Mouse (Mus musculus): ENCODE measurements at regions not wholly inside any gene's neighbourhood (a gene's known extent, or its start where the extent isn't known, plus 50 kb on each side); places are given as distances from the start of the nearest gene placed in this dataset.

GRCm38 (mm10) chr1:35402995-35403394 is 553.2 kb downstream of the Plekhb2 start:
- H3K36me3 ChIP-seq (ENCODE audit: control insufficient read depth, insufficient read depth, low read length) = no peaks in the 10 kb centered on the region
- no peak overlapping the region for H3K4me2 ChIP-seq (replicated peaks; ENCODE audit: low read depth, low read length)
- H3K27me3 ChIP-seq (ENCODE audit: control insufficient read depth, insufficient read depth, low read length) = no peaks in the 10 kb centered on the region
- ATAC-seq (ENCODE audit: low FRiP score, low TSS enrichment) = no peak
- WGBS = 86% methylated on average over 4 of the region's 4 CpGs
- H3K4me3 ChIP-seq (ENCODE audit: low read length) = no peak overlapping the region
- H3K9ac ChIP-seq (ENCODE audit: low read depth, low read length) = no peak overlapping the region
- no peaks in the 10 kb centered on the region for H3K4me1 ChIP-seq (ENCODE audit: control insufficient read depth, insufficient read depth, low read length)
- no peak overlapping the region for H3K27ac ChIP-seq (ENCODE audit: low read depth, low read length)
- H3K9me3 ChIP-seq (ENCODE audit: control insufficient read depth, low read length) = no peaks in the 10 kb centered on the region

- Histone ChIP-seq H3K27me3 (ENCODE audit: control insufficient read depth, insufficient read depth, low read length) (no peaks in the 10 kb centered on the region), H3K4me3 (ENCODE audit: low read length) (no peak overlapping the region), H3K4me1 (ENCODE audit: control insufficient read depth, insufficient read depth, low read length) (no peaks in the 10 kb centered on the region), H3K36me3 (ENCODE audit: control insufficient read depth, insufficient read depth, low read length) (no peaks in the 10 kb centered on the region), H3K4me2 (replicated peaks; ENCODE audit: low read depth, low read length) (no peak overlapping the region), H3K9ac (ENCODE audit: low read depth, low read length) (no peak overlapping the region), H3K9me3 (ENCODE audit: control insufficient read depth, low read length) (no peaks in the 10 kb centered on the region), H3K27ac (ENCODE audit: low read depth, low read length) (no peak overlapping the region)
- 76% methylated on average over 6 of the region's 6 CpGs for whole genome bisulfite sequencing
- no peak for ATAC-seq (ENCODE audit: low FRiP score, low TSS enrichment)
Observed at GRCm38 (mm10) chr1:35405418-35405817, 555.6 kb downstream of the Plekhb2 start.

GRCm38 (mm10) chr1:35415646-35416045 is 565.9 kb downstream of the Plekhb2 start:
- H3K36me3 ChIP-seq (ENCODE audit: control insufficient read depth, insufficient read depth, low read length) = no peaks in the 10 kb centered on the region
- H3K4me2 ChIP-seq (replicated peaks; ENCODE audit: low read depth, low read length) = no peak overlapping the region
- ATAC-seq (ENCODE audit: low FRiP score, low TSS enrichment) = no peak
- no peaks in the 10 kb centered on the region for H3K4me1 ChIP-seq (ENCODE audit: control insufficient read depth, insufficient read depth, low read length)
- H3K4me3 ChIP-seq (ENCODE audit: low read length) = no peak overlapping the region
- H3K9me3 ChIP-seq (ENCODE audit: control insufficient read depth, low read length) = no peaks in the 10 kb centered on the region
- no peak overlapping the region for H3K9ac ChIP-seq (ENCODE audit: low read depth, low read length)
- H3K27ac ChIP-seq (ENCODE audit: low read depth, low read length) = no peak overlapping the region
- WGBS = 56% methylated on average over 1 of the region's 1 CpGs
- no peaks in the 10 kb centered on the region for H3K27me3 ChIP-seq (ENCODE audit: control insufficient read depth, insufficient read depth, low read length)

GRCm38 (mm10) chr1:35428126-35428840 is 578.5 kb downstream of the Plekhb2 start:
- no peak overlapping the region for H3K27ac ChIP-seq (ENCODE audit: low read depth, low read length)
- no peaks in the 10 kb centered on the region for H3K4me1 ChIP-seq (ENCODE audit: control insufficient read depth, insufficient read depth, low read length)
- H3K4me2 ChIP-seq (replicated peaks; ENCODE audit: low read depth, low read length) = no peak overlapping the region
- no peak overlapping the region for H3K4me3 ChIP-seq (ENCODE audit: low read length)
- no peak for ATAC-seq (ENCODE audit: low FRiP score, low TSS enrichment)
- H3K9ac ChIP-seq (ENCODE audit: low read depth, low read length) = no peak overlapping the region
- no peaks in the 10 kb centered on the region for H3K36me3 ChIP-seq (ENCODE audit: control insufficient read depth, insufficient read depth, low read length)
- no peaks in the 10 kb centered on the region for H3K9me3 ChIP-seq (ENCODE audit: control insufficient read depth, low read length)
- 82% methylated on average over 8 of the region's 8 CpGs for WGBS
- H3K27me3 ChIP-seq (ENCODE audit: control insufficient read depth, insufficient read depth, low read length) = no peaks in the 10 kb centered on the region

GRCm38 (mm10) chr1:35429471-35429870 is 579.7 kb downstream of the Plekhb2 start:
- ATAC-seq (ENCODE audit: low FRiP score, low TSS enrichment) = no peak
- H3K36me3 ChIP-seq (ENCODE audit: control insufficient read depth, insufficient read depth, low read length) = no peaks in the 10 kb centered on the region
- WGBS = 68% methylated on average over 1 of the region's 1 CpGs

GRCm38 (mm10) chr1:35435721-35436120 is 585.9 kb downstream of the Plekhb2 start:
- H3K4me1 ChIP-seq (ENCODE audit: control insufficient read depth, insufficient read depth, low read length) = no peaks in the 10 kb centered on the region
- no peak overlapping the region for H3K4me2 ChIP-seq (replicated peaks; ENCODE audit: low read depth, low read length)
- no peaks in the 10 kb centered on the region for H3K9me3 ChIP-seq (ENCODE audit: control insufficient read depth, low read length)
- 84% methylated on average over 3 of the region's 3 CpGs for WGBS
- H3K9ac ChIP-seq (ENCODE audit: low read depth, low read length) = no peak overlapping the region
- H3K27me3 ChIP-seq (ENCODE audit: control insufficient read depth, insufficient read depth, low read length) = no peaks in the 10 kb centered on the region
- H3K36me3 ChIP-seq (ENCODE audit: control insufficient read depth, insufficient read depth, low read length) = no peaks in the 10 kb centered on the region
- ATAC-seq (ENCODE audit: low FRiP score, low TSS enrichment) = no peak
- H3K27ac ChIP-seq (ENCODE audit: low read depth, low read length) = no peak overlapping the region
- H3K4me3 ChIP-seq (ENCODE audit: low read length) = no peak overlapping the region

More at GRCm38 (mm10) chr1:35429471-35429870, 579.7 kb downstream of the Plekhb2 start:
- Histone ChIP-seq H3K4me1 (ENCODE audit: control insufficient read depth, insufficient read depth, low read length) (no peaks in the 10 kb centered on the region), H3K4me3 (ENCODE audit: low read length) (no peak overlapping the region), H3K9me3 (ENCODE audit: control insufficient read depth, low read length) (no peaks in the 10 kb centered on the region), H3K27ac (ENCODE audit: low read depth, low read length) (no peak overlapping the region), H3K27me3 (ENCODE audit: control insufficient read depth, insufficient read depth, low read length) (no peaks in the 10 kb centered on the region), H3K4me2 (replicated peaks; ENCODE audit: low read depth, low read length) (no peak overlapping the region), H3K9ac (ENCODE audit: low read depth, low read length) (no peak overlapping the region)

GRCm38 (mm10) chr1:35447345-35447744 is 597.6 kb downstream of the Plekhb2 start:
- no peak for ATAC-seq (ENCODE audit: low FRiP score, low TSS enrichment)
- Histone ChIP-seq H3K27me3 (ENCODE audit: control insufficient read depth, insufficient read depth, low read length) (no peaks in the 10 kb centered on the region), H3K4me3 (ENCODE audit: low read length) (no peak overlapping the region), H3K4me2 (replicated peaks; ENCODE audit: low read depth, low read length) (no peak overlapping the region), H3K4me1 (ENCODE audit: control insufficient read depth, insufficient read depth, low read length) (no peaks in the 10 kb centered on the region), H3K36me3 (ENCODE audit: control insufficient read depth, insufficient read depth, low read length) (no peaks in the 10 kb centered on the region), H3K9me3 (ENCODE audit: control insufficient read depth, low read length) (no peaks in the 10 kb centered on the region), H3K9ac (ENCODE audit: low read depth, low read length) (no peak overlapping the region), H3K27ac (ENCODE audit: low read depth, low read length) (no peak overlapping the region)

GRCm38 (mm10) chr1:35452441-35453107 is 602.8 kb downstream of the Plekhb2 start:
- Histone ChIP-seq H3K27me3 (ENCODE audit: control insufficient read depth, insufficient read depth, low read length) (no peaks in the 10 kb centered on the region), H3K4me1 (ENCODE audit: control insufficient read depth, insufficient read depth, low read length) (no peaks in the 10 kb centered on the region), H3K4me3 (ENCODE audit: low read length) (no peak overlapping the region), H3K9me3 (ENCODE audit: control insufficient read depth, low read length) (no peaks in the 10 kb centered on the region), H3K9ac (ENCODE audit: low read depth, low read length) (no peak overlapping the region), H3K4me2 (replicated peaks; ENCODE audit: low read depth, low read length) (no peak overlapping the region), H3K36me3 (ENCODE audit: control insufficient read depth, insufficient read depth, low read length) (no peaks in the 10 kb centered on the region), H3K27ac (ENCODE audit: low read depth, low read length) (no peak overlapping the region)
- 77% methylated on average over 19 of the region's 19 CpGs for WGBS
- no peak for ATAC-seq (ENCODE audit: low FRiP score, low TSS enrichment)

- ATAC-seq (ENCODE audit: low FRiP score, low TSS enrichment) = no peak
- no peak overlapping the region for H3K4me3 ChIP-seq (ENCODE audit: low read length)
Observed at GRCm38 (mm10) chr1:35457591-35457990, 607.8 kb downstream of the Plekhb2 start.

More at GRCm38 (mm10) chr1:35457591-35457990, 607.8 kb downstream of the Plekhb2 start:
- H3K9me3 ChIP-seq (ENCODE audit: control insufficient read depth, low read length) = no peaks in the 10 kb centered on the region
- H3K4me1 ChIP-seq (ENCODE audit: control insufficient read depth, insufficient read depth, low read length) = no peaks in the 10 kb centered on the region
- H3K9ac ChIP-seq (ENCODE audit: low read depth, low read length) = no peak overlapping the region
- no peaks in the 10 kb centered on the region for H3K27me3 ChIP-seq (ENCODE audit: control insufficient read depth, insufficient read depth, low read length)
- no peak overlapping the region for H3K27ac ChIP-seq (ENCODE audit: low read depth, low read length)
- no peak overlapping the region for H3K4me2 ChIP-seq (replicated peaks; ENCODE audit: low read depth, low read length)
- WGBS = 46% methylated on average over 9 of the region's 9 CpGs
- H3K36me3 ChIP-seq (ENCODE audit: control insufficient read depth, insufficient read depth, low read length) = no peaks in the 10 kb centered on the region

Measured in kidney, embryonic 14.5 days (tissue).